Mouse (Mus musculus): ENCODE data around the gene Supt16. TPM values are rescaled to one million over a fixed set of nuclear protein-coding genes. Genes with fewer than 3 reads are reported as not detected.

The Supt16 gene
- 46.9 TPM for polyA plus RNA-seq (2014; fragmentation: Illumina TruSeq; extraction: RNeasy Lipid Tissue Mini Kit (QIAGEN cat#74804); ENCODE audit: low read depth, low replicate concordance)

GRCm38 (mm10) chr14:52197156-52197878 is at the start of gene Supt16:
Supt16 (minus strand) TSS chr14:52197416.

Other genes with a start within 250 kb of the Supt16 start
- 1.1 TPM for gene Arhgef40, start 212.7 kb downstream of the Supt16 start, polyA plus RNA-seq (2014; fragmentation: Illumina TruSeq; extraction: RNeasy Lipid Tissue Mini Kit (QIAGEN cat#74804); ENCODE audit: low read depth, low replicate concordance)
- gene Tmem253, start 181.8 kb downstream of the Supt16 start, polyA plus RNA-seq (2014; fragmentation: Illumina TruSeq; extraction: RNeasy Lipid Tissue Mini Kit (QIAGEN cat#74804); ENCODE audit: low read depth, low replicate concordance) = not detected
- gene Zfp219, start 176.7 kb downstream of the Supt16 start, polyA plus RNA-seq (2014; fragmentation: Illumina TruSeq; extraction: RNeasy Lipid Tissue Mini Kit (QIAGEN cat#74804); ENCODE audit: low read depth, low replicate concordance) = 0.77 TPM
- not detected for gene Olfr221, start 155.0 kb downstream of the Supt16 start, polyA plus RNA-seq (2014; fragmentation: Illumina TruSeq; extraction: RNeasy Lipid Tissue Mini Kit (QIAGEN cat#74804); ENCODE audit: low read depth, low replicate concordance)
- gene Hnrnpc, start 93.4 kb downstream of the Supt16 start, polyA plus RNA-seq (2014; fragmentation: Illumina TruSeq; extraction: RNeasy Lipid Tissue Mini Kit (QIAGEN cat#74804); ENCODE audit: low read depth, low replicate concordance) = 256 TPM
- gene Rpgrip1, start 86.7 kb downstream of the Supt16 start, polyA plus RNA-seq (2014; fragmentation: Illumina TruSeq; extraction: RNeasy Lipid Tissue Mini Kit (QIAGEN cat#74804); ENCODE audit: low read depth, low replicate concordance) = 5.9 TPM
- gene Chd8, start 60.4 kb upstream of the Supt16 start, polyA plus RNA-seq (2014; fragmentation: Illumina TruSeq; extraction: RNeasy Lipid Tissue Mini Kit (QIAGEN cat#74804); ENCODE audit: low read depth, low replicate concordance) = 31.1 TPM
- 28.7 TPM for gene Tox4, start 81.7 kb upstream of the Supt16 start, polyA plus RNA-seq (2014; fragmentation: Illumina TruSeq; extraction: RNeasy Lipid Tissue Mini Kit (QIAGEN cat#74804); ENCODE audit: low read depth, low replicate concordance)
- 11.9 TPM for gene Rab2b, start 82.1 kb upstream of the Supt16 start, polyA plus RNA-seq (2014; fragmentation: Illumina TruSeq; extraction: RNeasy Lipid Tissue Mini Kit (QIAGEN cat#74804); ENCODE audit: low read depth, low replicate concordance)
- gene Mettl3, start 107.7 kb upstream of the Supt16 start, polyA plus RNA-seq (2014; fragmentation: Illumina TruSeq; extraction: RNeasy Lipid Tissue Mini Kit (QIAGEN cat#74804); ENCODE audit: low read depth, low replicate concordance) = 31.8 TPM
- gene Sall2, start 131.3 kb upstream of the Supt16 start, polyA plus RNA-seq (2014; fragmentation: Illumina TruSeq; extraction: RNeasy Lipid Tissue Mini Kit (QIAGEN cat#74804); ENCODE audit: low read depth, low replicate concordance) = 10.5 TPM
- gene Olfr1513, start 159.0 kb upstream of the Supt16 start, polyA plus RNA-seq (2014; fragmentation: Illumina TruSeq; extraction: RNeasy Lipid Tissue Mini Kit (QIAGEN cat#74804); ENCODE audit: low read depth, low replicate concordance) = not detected
- gene Olfr1512, start 181.8 kb upstream of the Supt16 start, polyA plus RNA-seq (2014; fragmentation: Illumina TruSeq; extraction: RNeasy Lipid Tissue Mini Kit (QIAGEN cat#74804); ENCODE audit: low read depth, low replicate concordance) = not detected
- gene Olfr1511, start 200.0 kb upstream of the Supt16 start, polyA plus RNA-seq (2014; fragmentation: Illumina TruSeq; extraction: RNeasy Lipid Tissue Mini Kit (QIAGEN cat#74804); ENCODE audit: low read depth, low replicate concordance) = not detected
- not detected for gene Olfr1510, start 217.0 kb upstream of the Supt16 start, polyA plus RNA-seq (2014; fragmentation: Illumina TruSeq; extraction: RNeasy Lipid Tissue Mini Kit (QIAGEN cat#74804); ENCODE audit: low read depth, low replicate concordance)
- not detected for gene Olfr1509, start 245.6 kb upstream of the Supt16 start, polyA plus RNA-seq (2014; fragmentation: Illumina TruSeq; extraction: RNeasy Lipid Tissue Mini Kit (QIAGEN cat#74804); ENCODE audit: low read depth, low replicate concordance)